Mouse (Mus musculus) forebrain, postnatal 0 days (tissue): Measurements from ENCODE around the gene Senp6. TPM values are rescaled to one million over a fixed set of nuclear protein-coding genes. Genes with fewer than 3 reads are reported as not detected.

ENCODE experiments used
- ATAC-seq: fragments of 200-750 bp; cut with Nextera tagmentation; 2 replicates; pipeline ENCODE4 v1.8.0; 2017; ENCODE audit warnings: mild to moderate bottlenecking, moderate library complexity
- DNase-seq: peaks from one replicate; pipeline ENCODE4 v3.0.0-alpha.2; 2015
- H3K27ac ChIP-seq: fragments of 300-500 bp; sonication (generic); 2 replicates; pipeline ENCODE4 v1.5.1; 2014; ENCODE audit warnings: low read depth, mild to moderate bottlenecking, antibody characterized with exemption, low read length, moderate library complexity, mixed read lengths
- H3K27me3 ChIP-seq: fragments of 300-500 bp; sonication (generic); 2 replicates; pipeline ENCODE4 v1.6.1; 2014; ENCODE audit warnings: mild to moderate bottlenecking, low read length, mixed read lengths; ENCODE audit not compliant: insufficient read depth
- H3K36me3 ChIP-seq: fragments of 300-500 bp; sonication (generic); 2 replicates; pipeline ENCODE4 v1.6.1; 2014; ENCODE audit warnings: mild to moderate bottlenecking, moderate library complexity; ENCODE audit not compliant: insufficient read depth
- H3K4me1 ChIP-seq: fragments of 300-500 bp; sonication (generic); 2 replicates; pipeline ENCODE4 v1.6.1; 2014; ENCODE audit warnings: antibody characterized with exemption; ENCODE audit not compliant: insufficient read depth
- H3K4me2 ChIP-seq: fragments of 300-500 bp; sonication (generic); 2 replicates; pipeline ENCODE4 v1.6.1; 2014; ENCODE audit warnings: low read depth, mild to moderate bottlenecking, moderate library complexity
- H3K4me3 ChIP-seq: fragments of 300-500 bp; sonication (generic); 2 replicates; pipeline ENCODE4 v1.5.1; 2014; ENCODE audit warnings: low read depth, low read length, mixed read lengths
- H3K9ac ChIP-seq: fragments of 300-500 bp; sonication (generic); 2 replicates; pipeline ENCODE4 v1.6.1; 2014; ENCODE audit warnings: mild to moderate bottlenecking
- H3K9me3 ChIP-seq: fragments of 300-500 bp; sonication (generic); 2 replicates; pipeline ENCODE4 v1.6.1; 2016; ENCODE audit warnings: low read length
- CTCF ChIP-seq: sonication (generic); IDR thresholded peaks from 2 replicates; pipeline ENCODE4 v1.5.1; 2016; ENCODE audit warnings: antibody characterized with exemption, control low read depth, low read depth
- WGBS: fragments of 180-500 bp; shearing (Covaris S2); extraction: QIAGEN DNeasy Blood & Tissue Kit; methylation state at CpG from one replicate; pipeline ENCODE4 v1.1.7; 2014; 5-methylcytosine and 5-hydroxymethylcytosine counted together
- polyA plus RNA-seq: library from polyadenylated mRNA; unstranded; fragments of >200 nt; fragmentation: Nextera tagmentation; extraction: Ambion mirVana; gene quantifications from 2 replicates; pipeline ENCODE4 v1.2.1, GENCODE M21; 2015
- total RNA-seq: library from RNA; depleted of rRNA; stranded (reverse); fragments of >200 nt; gene quantifications from 2 replicates; pipeline ENCODE4 v1.2.3, GENCODE M21; 2014

The Senp6 gene
- total and polyA plus RNA-seq, 2 experiments from 2014 or later, result 44.7 to 127 TPM

DNA sequence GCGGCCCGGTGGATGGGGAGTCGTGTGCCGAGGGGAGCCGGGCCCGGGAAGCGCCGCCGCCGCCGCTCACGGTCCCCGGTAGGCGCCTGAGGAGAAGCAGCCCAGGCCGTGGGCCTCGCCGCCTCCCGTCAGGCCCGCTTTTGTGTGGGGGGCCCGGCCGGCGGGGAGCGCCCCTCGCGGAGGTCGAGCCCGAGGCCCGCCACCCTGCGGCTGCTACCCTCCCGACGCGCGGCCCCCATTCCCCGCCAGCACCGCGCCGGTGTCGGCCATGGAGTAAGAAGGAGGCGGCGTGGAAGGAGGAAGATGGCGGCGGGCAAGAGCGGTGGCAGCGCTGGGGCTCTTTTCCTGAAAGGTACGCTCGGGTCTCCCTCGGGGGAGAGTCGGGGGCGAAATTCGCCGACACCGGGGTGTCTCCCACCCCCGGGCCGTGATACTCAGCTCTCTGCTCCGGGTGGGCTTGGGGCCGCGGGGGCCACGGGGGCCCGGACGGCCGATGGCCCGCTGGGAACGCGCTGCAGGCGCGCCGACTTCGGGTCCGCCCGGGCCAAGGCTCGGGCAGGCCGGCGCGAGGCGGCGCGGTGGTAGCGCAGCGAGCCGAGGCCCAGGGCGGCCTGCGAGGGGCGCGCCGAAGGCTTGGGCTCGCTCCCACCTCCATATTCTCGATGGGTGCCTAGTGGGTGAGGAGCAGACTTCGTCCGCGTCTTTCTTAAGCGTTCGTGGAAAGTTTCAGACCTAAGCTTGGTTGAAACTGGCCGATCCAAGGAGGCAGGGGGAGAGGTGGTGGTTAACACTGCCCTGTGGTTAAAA is 721 bp downstream of the Senp6 start:
- under 1% methylated on average over 70 of the region's 93 CpGs for WGBS
- Histone ChIP-seq H3K4me2 (peak overlapping the region; percentile 53), H3K4me3 (peak overlapping the region; percentile 87), H3K27me3 (no peaks in the 10 kb centered on the region), H3K4me1 (peaks cover 3% of the 10 kb centered on the region), H3K36me3 (no peaks in the 10 kb centered on the region), H3K27ac (peak overlapping the region; percentile 100), H3K9me3 (no peaks in the 10 kb centered on the region), H3K9ac (peak overlapping the region; percentile 99)
- TF ChIP-seq CTCF, result peak; percentile 17; the same call in 1 of the 2 replicates
- DNase-seq (peak; percentile 79), ATAC-seq (peak; percentile 84)

DNA sequence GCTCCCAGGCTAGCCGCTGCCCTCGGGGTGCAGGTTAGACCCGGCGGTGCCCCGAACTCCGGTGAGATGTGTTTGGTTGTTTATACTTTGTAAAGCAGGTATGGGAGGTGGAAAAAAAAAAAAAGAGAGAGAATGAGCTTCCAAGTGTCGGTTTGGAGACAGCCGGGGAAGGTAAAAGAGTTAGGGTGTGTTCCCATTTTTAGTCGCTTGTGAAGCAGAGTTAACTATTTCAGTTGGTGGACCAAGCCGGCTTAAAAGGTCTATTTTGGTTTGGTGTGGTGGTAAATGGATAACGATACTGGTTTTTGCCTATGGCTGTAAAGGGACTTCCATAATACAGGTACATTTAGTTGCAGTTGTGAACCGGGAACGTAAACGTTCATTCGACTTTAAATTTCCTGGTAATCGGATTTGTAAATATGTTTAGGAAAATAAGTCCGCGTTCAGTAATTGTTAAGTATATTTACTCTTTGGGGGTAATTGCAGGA is 1.4 kb downstream of the Senp6 start:
- Histone ChIP-seq H3K9ac (peak overlapping the region; percentile 99), H3K4me1 (peaks cover 3% of the 10 kb centered on the region), H3K27me3 (no peaks in the 10 kb centered on the region), H3K4me2 (peak overlapping the region; percentile 53), H3K36me3 (no peaks in the 10 kb centered on the region), H3K9me3 (no peaks in the 10 kb centered on the region), H3K27ac (peak overlapping the region; percentile 100), H3K4me3 (peak overlapping the region; percentile 87)
- TF ChIP-seq CTCF, result no peak
- WGBS, result under 1% methylated on average over 18 of the region's 18 CpGs
- no peak for DNase-seq
- no peak for ATAC-seq

DNA sequence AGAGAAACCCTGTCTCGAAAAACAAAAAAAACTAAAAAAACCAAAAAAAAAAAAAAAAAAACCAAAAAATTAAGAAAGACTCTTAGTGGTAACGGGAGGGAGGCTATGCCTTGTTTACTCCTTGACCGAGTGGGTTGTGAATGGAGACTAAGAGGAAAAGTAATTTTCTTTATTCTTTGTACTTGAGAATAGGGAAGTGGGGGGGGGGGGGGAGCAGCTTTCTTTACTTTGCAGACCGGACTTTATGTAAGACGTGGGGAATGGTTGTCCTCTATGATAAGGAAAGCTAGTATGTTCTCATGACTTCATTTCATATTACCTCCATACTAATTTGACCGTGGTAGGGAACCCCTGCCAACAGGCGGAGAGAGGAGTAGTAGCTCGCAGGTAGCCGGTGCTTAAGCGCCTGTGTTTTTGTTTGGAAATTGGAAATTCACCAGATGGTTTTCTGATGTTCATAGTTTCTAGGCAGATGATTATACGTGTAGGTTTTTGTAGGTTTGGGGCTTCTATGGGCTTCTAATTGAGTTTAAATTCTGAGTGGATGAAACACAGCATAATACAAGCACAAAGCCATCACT is 2.1 kb downstream of the Senp6 start:
- Histone ChIP-seq H3K36me3 (no peaks in the 10 kb centered on the region), H3K4me3 (peak overlapping the region; percentile 87), H3K4me1 (peaks cover 7% of the 10 kb centered on the region), H3K9ac (peak overlapping the region; percentile 99), H3K27ac (0 out of 2 replicates have a peak overlapping the region, but pooled peaks have one; percentile 100), H3K27me3 (no peaks in the 10 kb centered on the region), H3K4me2 (peak overlapping the region; percentile 53), H3K9me3 (no peaks in the 10 kb centered on the region)
- 34% methylated on average over 11 of the region's 11 CpGs for WGBS
- ATAC-seq (no peak), DNase-seq (no peak)
- TF ChIP-seq CTCF, result no peak

DNA sequence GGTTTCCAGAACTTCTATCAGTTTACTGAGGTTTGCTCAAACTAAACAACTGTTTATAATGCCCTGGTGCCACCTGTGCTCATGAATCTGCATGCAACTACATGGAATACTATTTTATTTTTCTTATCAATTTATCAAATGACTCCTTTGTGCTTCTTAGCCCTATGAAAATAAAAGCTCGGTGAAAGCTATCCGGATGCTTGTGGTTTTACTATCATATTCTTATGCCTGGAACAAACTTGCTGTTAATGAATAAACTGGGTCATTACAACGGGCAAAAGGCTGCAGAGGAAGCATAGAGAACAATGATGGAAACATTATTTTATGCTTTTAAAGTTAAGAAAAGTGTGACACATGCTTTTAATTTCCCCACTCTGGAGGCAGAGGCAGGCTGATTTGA is 3.3 kb downstream of the Senp6 start:
- Histone ChIP-seq H3K4me1 (peaks cover 7% of the 10 kb centered on the region), H3K4me2 (no peak overlapping the region), H3K36me3 (no peaks in the 10 kb centered on the region), H3K9ac (no peak overlapping the region), H3K27ac (no peak overlapping the region), H3K4me3 (no peak overlapping the region), H3K9me3 (no peaks in the 10 kb centered on the region), H3K27me3 (no peaks in the 10 kb centered on the region)
- 90% methylated on average over 3 of the region's 3 CpGs for WGBS
- ATAC-seq, result no peak
- TF ChIP-seq CTCF, result no peak
- no peak for DNase-seq

DNA sequence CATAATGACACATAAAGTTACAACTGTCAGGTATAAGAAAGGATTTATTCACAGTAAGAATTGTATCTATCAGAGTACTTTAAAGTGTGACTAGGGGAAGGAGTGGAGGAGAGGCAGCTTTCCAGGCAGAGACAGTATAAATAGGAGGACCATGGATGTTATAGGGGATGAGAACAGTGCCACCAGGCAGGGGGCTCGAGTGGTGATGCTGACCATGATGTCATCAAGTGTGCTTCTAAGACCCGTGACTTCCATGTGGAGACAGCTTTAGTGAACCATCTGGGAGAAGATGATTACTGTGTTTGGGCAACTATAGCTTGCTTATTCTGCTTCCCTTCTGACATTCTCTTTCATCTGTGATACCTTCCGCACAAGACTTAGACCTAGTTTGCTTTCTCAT is 4.9 kb downstream of the Senp6 start:
- Histone ChIP-seq H3K27me3 (no peaks in the 10 kb centered on the region), H3K9ac (no peak overlapping the region), H3K9me3 (no peaks in the 10 kb centered on the region), H3K27ac (no peak overlapping the region), H3K4me1 (peaks cover 7% of the 10 kb centered on the region), H3K36me3 (no peaks in the 10 kb centered on the region), H3K4me3 (no peak overlapping the region), H3K4me2 (no peak overlapping the region)
- WGBS, result 43% methylated on average over 3 of the region's 3 CpGs
- DNase-seq (no peak), ATAC-seq (no peak)
- TF ChIP-seq CTCF, result no peak

DNA sequence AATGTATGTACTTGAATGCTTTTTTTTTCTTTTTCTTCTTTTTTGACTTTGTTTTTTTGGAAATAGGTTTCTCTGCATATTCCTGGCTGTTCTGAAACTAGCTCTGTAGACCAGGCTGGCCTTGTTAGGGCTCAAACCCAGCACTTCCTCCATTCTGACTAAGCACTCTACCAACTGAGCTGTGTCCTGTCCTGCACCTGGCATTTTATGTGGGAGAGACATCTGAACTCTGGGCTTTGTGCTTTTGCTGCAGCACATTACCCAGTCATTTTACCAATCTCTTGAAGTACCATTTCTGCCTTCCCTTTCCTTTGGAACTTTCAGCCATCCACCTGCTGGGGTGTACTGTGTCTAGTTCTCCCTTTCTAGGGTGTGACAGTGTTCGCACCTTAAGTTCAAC is 7.4 kb downstream of the Senp6 start:
- no peak for ATAC-seq
- 76% methylated on average over 1 of the region's 1 CpGs for WGBS
- Histone ChIP-seq H3K4me2 (no peak overlapping the region), H3K36me3 (no peaks in the 10 kb centered on the region), H3K9ac (0 out of 2 replicates have a peak overlapping the region, but pooled peaks have one; percentile 10), H3K9me3 (no peaks in the 10 kb centered on the region), H3K27me3 (no peaks in the 10 kb centered on the region), H3K27ac (no peak overlapping the region), H3K4me3 (no peak overlapping the region), H3K4me1 (peaks cover 7% of the 10 kb centered on the region)
- DNase-seq, result no peak
- TF ChIP-seq CTCF, result no peak

DNA sequence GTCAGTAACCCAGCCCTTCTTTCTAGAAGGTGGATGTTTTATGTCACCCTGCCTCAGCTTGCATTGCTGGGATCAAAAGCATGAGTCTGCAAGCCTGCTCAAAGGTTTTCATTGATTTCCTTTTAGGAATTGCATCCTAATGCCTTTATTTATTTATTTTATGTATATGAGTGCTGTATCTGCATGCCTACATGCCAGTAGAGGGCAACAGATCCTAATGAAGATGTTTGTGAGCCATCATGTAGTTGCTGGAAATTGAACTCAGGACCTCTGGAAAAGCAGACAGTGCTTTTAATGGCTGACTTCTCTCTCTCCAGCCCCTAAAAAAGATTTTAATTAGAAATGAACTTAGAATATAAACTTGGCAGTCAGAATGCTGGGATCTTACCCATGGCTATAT is 8.2 kb downstream of the Senp6 start:
- Histone ChIP-seq H3K4me2 (no peak overlapping the region), H3K4me3 (no peak overlapping the region), H3K9ac (no peak overlapping the region), H3K27me3 (no peaks in the 10 kb centered on the region), H3K36me3 (no peaks in the 10 kb centered on the region), H3K9me3 (no peaks in the 10 kb centered on the region), H3K27ac (no peak overlapping the region), H3K4me1 (peaks cover 7% of the 10 kb centered on the region)
- peak; percentile 43 for TF ChIP-seq CTCF
- DNase-seq (no peak), ATAC-seq (no peak)
